Mouse (Mus musculus) midbrain, embryonic 15.5 days (tissue): Measurements from ENCODE around the gene Gpr18. TPM values are rescaled to one million over a fixed set of nuclear protein-coding genes. Genes with fewer than 3 reads are reported as not detected.

Experiments used
- ATAC-seq: fragments of 200-750 bp; cut with Nextera tagmentation; replicated peaks from 2 replicates; pipeline ENCODE4 v1.8.0; 2017; ENCODE audit warnings: moderate TSS enrichment
- H3K27ac ChIP-seq: fragments of 300-500 bp; sonication (generic); 2 replicates; pipeline ENCODE4 v1.5.1; 2015; ENCODE audit warnings: mild to moderate bottlenecking, inconsistent platforms
- H3K27me3 ChIP-seq: fragments of 300-500 bp; sonication (generic); replicated peaks from 2 replicates; pipeline ENCODE4 v1.6.1; 2015; ENCODE audit warnings: inconsistent platforms
- H3K36me3 ChIP-seq: fragments of 300-500 bp; sonication (generic); replicated peaks from 2 replicates; pipeline ENCODE4 v1.6.1; 2015; ENCODE audit warnings: inconsistent platforms
- H3K4me1 ChIP-seq: fragments of 300-500 bp; sonication (generic); 2 replicates; pipeline ENCODE4 v1.6.1; 2015; ENCODE audit warnings: inconsistent platforms
- H3K4me2 ChIP-seq: fragments of 300-500 bp; sonication (generic); 2 replicates; pipeline ENCODE4 v1.6.1; 2015; ENCODE audit warnings: inconsistent platforms, mild to moderate bottlenecking, moderate library complexity
- H3K4me3 ChIP-seq: fragments of 300-500 bp; sonication (generic); 2 replicates; pipeline ENCODE4 v1.5.1; 2015; ENCODE audit warnings: mild to moderate bottlenecking, inconsistent platforms
- H3K9ac ChIP-seq: fragments of 300-500 bp; sonication (generic); 2 replicates; pipeline ENCODE4 v1.6.1; 2015; ENCODE audit warnings: mild to moderate bottlenecking, inconsistent platforms
- H3K9me3 ChIP-seq: fragments of 300-500 bp; sonication (generic); 2 replicates; pipeline ENCODE4 v1.6.1; 2016; ENCODE audit warnings: inconsistent platforms
- WGBS: fragments of 180-500 bp; shearing (Covaris S2); methylation state at CpG from one replicate; pipeline ENCODE4 v1.1.7; 2015; ENCODE audit warnings: mixed read lengths; 5-methylcytosine and 5-hydroxymethylcytosine counted together
- polyA plus RNA-seq: library from polyadenylated mRNA; unstranded; fragments of >200 nt; fragmentation: Nextera tagmentation; extraction: Ambion mirVana; gene quantifications from 2 replicates; pipeline ENCODE4 v1.2.1, GENCODE M21; 2015

Gpr18 gene
- polyA plus RNA-seq, 1 experiment from 2014 or later, result 0.18 TPM

DNA sequence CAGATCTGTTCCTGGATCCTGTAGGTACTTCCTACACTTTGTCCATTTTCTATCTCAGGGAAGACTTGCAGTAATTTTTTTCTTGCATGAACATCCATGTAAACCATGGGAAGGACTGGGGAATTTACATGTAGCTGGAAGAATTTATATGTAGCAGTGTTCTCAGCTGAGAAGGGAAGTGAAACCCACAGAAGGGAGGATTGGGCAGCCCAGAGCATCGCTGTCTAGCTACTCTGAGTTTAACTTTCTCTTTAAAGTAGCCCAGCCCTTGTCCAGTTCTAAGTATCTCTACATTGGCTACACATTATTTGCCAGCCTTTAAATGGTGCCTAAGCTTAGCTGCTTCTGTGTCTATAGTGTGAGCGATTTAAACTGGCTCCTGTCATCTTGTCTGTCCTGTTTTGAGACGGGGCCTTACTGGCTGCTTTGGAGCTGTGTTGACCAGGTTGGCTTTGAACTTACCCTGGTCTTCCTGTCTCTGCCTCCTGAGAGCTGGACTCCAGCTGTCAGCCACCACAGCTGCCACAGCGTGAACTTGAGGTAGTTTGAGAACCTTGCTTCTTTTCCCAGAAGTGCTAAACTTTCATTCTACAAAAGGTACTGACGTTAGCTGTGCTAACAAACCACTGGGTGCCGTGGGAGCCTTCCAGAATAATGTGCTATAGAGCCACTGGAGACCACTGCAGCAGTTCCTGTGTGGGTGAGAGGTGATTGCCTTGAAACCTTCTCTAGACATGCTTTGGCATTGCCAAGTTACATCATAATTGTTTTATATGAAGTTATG, 922 bp upstream of the Gpr18 start:
- Histone ChIP-seq H3K27ac (no peak overlapping the region), H3K27me3 (no peaks in the 10 kb centered on the region), H3K36me3 (0 out of 2 replicates have a peak, but pooled peaks cover 13% of the 10 kb centered on the region), H3K4me2 (no peak overlapping the region), H3K4me3 (no peak overlapping the region), H3K9ac (no peak overlapping the region), H3K9me3 (no peaks in the 10 kb centered on the region), H3K4me1 (no peaks in the 10 kb centered on the region)
- ATAC-seq, result no peak
- WGBS, result 92% methylated on average over 6 of the region's 6 CpGs

DNA sequence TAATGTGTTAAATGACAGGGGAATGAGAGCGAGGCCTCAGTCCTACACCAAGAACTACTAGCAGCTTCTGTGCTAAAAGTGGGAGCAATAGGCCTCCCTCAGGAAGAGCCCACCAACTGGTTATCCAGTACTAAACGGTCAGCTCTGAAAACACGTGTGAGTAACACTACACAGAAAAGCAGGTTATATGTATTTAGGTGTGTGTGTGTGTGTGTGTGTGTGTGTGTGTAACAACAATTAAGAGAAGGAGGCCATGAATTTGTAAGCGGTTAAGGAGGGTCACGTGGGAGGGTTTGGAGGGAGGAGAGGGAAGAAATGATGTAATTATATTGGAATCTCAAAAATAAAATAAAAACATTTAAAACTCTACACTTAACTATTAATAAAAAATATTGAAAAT, 438 bp downstream of the Gpr18 start:
- Histone ChIP-seq H3K36me3 (0 out of 2 replicates have a peak, but pooled peaks cover 13% of the 10 kb centered on the region), H3K4me3 (no peak overlapping the region), H3K27ac (no peak overlapping the region), H3K9me3 (no peaks in the 10 kb centered on the region), H3K27me3 (no peaks in the 10 kb centered on the region), H3K4me1 (no peaks in the 10 kb centered on the region), H3K4me2 (no peak overlapping the region), H3K9ac (no peak overlapping the region)
- ATAC-seq, result no peak
- WGBS, result 86% methylated on average over 5 of the region's 5 CpGs

DNA sequence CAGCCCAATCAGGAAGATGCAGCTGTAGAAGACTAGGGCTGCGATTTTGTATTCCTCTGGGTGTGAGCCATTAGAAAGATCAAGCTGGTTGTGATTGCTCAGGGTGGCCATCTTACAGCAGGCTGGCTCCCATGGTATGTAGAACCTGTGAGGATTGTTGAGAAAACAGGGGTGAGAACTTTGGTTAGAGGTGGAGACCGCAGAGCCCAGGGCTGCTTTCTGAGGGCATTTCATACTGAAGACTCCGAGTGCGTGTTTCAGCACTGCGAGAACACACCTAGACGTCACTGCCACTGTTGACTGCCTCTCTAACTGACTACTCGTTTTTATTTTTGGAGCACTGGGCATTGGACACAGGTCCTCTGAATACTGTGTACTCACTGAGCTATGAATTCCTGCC, 3.1 kb downstream of the Gpr18 start:
- Histone ChIP-seq H3K4me1 (no peaks in the 10 kb centered on the region), H3K9me3 (no peaks in the 10 kb centered on the region), H3K9ac (no peak overlapping the region), H3K4me3 (no peak overlapping the region), H3K36me3 (0 out of 2 replicates have a peak, but pooled peaks cover 17% of the 10 kb centered on the region), H3K27ac (no peak overlapping the region), H3K4me2 (no peak overlapping the region), H3K27me3 (no peaks in the 10 kb centered on the region)
- 98% methylated on average over 7 of the region's 7 CpGs for WGBS
- ATAC-seq, result no peak

DNA sequence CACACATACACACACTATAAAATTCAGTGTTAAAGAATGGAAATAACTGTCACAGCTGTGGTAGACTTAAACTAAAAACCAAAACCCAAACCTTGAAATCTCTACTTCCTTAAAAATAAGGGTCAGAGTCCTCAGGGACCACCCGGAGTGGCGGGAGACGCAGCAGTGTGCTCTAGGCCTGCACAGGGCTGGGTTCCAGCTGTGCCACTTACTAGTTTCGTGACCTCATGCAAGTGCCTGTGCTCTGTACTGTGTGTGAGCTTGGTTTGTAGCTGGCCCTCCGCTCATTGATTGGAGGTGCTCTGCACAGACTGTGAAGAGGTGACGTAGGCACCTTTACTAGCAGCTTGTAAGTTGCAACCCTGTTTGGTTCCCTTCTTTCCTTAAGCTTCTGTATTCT, 5.7 kb downstream of the Gpr18 start:
- Histone ChIP-seq H3K27me3 (no peaks in the 10 kb centered on the region), H3K9ac (no peak overlapping the region), H3K27ac (no peak overlapping the region), H3K36me3 (peaks cover 22% of the 10 kb centered on the region; the same call in 1 of the 2 replicates), H3K4me2 (no peak overlapping the region), H3K9me3 (no peaks in the 10 kb centered on the region), H3K4me1 (no peaks in the 10 kb centered on the region), H3K4me3 (no peak overlapping the region)
- ATAC-seq, result no peak
- WGBS, result 92% methylated on average over 6 of the region's 6 CpGs

DNA sequence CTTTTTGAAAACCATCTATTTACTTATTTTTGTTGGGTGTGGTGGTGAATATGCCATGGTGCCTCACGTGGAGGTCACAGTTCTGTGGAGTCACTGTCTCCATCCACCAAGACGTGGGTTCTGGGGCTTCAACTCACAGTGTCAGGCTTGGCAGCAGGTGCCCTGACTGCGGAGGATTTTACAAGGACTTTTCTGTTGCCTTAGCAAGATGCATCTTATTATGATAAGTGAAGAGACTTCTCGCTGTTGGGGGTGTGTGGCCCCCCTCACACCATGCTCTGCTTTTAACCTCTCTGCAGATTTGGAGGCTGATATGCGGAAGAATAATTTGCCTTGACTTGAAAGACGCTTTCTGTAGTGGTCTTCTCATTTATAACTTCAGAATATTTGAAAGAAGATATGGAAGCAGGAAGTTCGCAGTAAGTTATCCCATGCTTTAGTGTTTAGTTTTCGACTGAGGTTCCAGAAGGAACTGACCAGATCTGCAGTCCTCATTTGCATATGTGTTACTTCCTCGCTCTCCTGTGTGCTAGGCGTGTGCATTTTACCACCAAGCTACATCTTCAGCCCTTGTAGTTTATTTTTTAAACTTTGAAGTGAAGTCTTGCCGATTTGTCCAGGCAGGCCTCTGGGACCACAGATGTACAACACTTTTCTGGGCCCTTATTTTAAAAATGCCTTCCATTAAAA, 8.4 kb downstream of the Gpr18 start:
- WGBS, result 91% methylated on average over 11 of the region's 11 CpGs
- H3K4me3 ChIP-seq, result no peak overlapping the region
- H3K4me1 ChIP-seq, result no peaks in the 10 kb centered on the region
- H3K27me3 ChIP-seq, result no peaks in the 10 kb centered on the region
- no peak overlapping the region for H3K4me2 ChIP-seq
- no peak overlapping the region for H3K27ac ChIP-seq
- no peak for ATAC-seq
- no peak overlapping the region for H3K9ac ChIP-seq
- H3K9me3 ChIP-seq, result no peaks in the 10 kb centered on the region
- H3K36me3 ChIP-seq, result peaks cover 20% of the 10 kb centered on the region; the same call in 1 of the 2 replicates

DNA sequence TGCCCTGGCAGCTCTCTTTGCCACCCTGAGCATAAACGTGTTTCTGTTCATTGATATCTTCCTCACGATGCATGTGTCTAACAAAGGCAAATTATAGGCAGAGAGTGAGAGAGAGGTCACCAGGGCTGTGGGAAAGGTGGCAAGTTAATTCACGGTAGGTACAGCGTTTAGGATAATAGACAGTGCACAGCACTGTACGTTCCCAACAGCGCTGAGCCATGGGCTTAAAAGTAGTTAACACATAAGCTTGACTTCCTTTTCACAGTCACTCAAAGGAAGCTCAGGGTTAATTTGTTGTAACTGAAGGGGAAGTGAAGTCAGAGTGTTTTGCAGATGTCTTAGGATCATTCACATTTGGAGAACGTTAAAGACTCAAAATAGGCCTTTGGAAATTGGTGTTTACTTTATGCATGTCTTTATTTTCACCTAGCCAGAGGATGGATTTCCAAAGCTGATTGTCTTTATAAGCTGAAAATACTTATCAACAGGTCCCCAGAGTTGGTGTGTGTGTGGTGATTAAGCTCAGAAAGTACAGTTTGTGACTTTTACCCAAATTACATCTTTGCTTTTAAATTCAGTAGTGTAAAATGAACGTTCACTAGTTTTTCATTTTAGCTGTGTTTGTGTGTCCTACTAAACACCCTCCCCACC, 9.1 kb downstream of the Gpr18 start:
- no peak for ATAC-seq
- H3K36me3 ChIP-seq, result peaks cover 15% of the 10 kb centered on the region; the same call in 1 of the 2 replicates
- H3K9me3 ChIP-seq, result no peaks in the 10 kb centered on the region
- WGBS, result 91% methylated on average over 8 of the region's 8 CpGs
- no peak overlapping the region for H3K4me2 ChIP-seq
- H3K27ac ChIP-seq, result no peak overlapping the region
- no peaks in the 10 kb centered on the region for H3K4me1 ChIP-seq
- no peak overlapping the region for H3K9ac ChIP-seq
- no peak overlapping the region for H3K4me3 ChIP-seq
- no peaks in the 10 kb centered on the region for H3K27me3 ChIP-seq

DNA sequence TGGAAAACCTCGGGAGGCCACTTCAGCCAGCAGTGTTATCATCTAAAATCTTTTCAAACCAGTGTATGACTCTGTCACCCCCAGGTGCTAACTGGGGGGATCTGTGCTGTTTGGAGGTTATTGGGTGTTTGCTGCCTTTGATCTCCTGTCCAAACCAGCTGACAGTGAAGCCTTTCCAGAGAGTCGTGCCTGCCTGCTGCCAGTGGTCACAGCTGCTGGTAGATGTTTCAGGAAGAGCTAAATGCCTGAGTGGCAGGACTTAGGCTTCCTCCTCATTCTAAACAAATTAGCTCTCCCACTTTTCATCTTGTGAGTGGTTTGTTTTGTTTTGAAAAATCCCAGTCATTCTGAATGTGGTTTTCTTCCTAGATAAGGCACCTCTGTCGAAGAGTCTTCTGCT, 10.8 kb downstream of the Gpr18 start:
- Histone ChIP-seq H3K4me2 (no peak overlapping the region), H3K36me3 (peaks cover 11% of the 10 kb centered on the region; the same call in 1 of the 2 replicates), H3K4me3 (no peak overlapping the region), H3K9me3 (no peaks in the 10 kb centered on the region), H3K9ac (no peak overlapping the region), H3K27ac (no peak overlapping the region), H3K27me3 (no peaks in the 10 kb centered on the region), H3K4me1 (no peaks in the 10 kb centered on the region)
- ATAC-seq, result no peak
- 79% methylated on average over 3 of the region's 3 CpGs for WGBS

DNA sequence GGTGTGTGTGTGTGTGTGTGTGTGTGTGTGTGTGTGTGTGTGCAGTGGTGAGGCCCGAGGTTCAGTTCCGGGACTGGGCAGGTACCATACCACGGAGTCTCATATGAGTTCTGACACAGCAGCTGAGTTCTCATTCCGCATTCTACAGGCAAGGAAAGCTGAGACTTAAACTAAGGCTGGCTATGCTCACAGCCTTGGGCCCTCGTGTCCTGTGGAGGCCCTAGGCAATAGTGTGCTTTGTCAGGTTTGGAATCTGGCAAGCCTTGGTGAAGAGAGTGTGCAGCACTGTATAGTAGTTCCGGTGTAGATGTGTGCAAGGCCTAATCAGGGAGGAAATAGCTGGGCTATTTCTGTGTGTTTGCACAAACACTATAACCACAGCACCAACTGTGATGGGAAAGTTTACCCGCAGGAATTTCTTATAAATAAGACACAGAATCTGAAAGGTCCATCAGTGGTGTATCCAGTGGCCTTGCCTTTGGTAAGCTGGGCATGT, 12.2 kb downstream of the Gpr18 start:
- Histone ChIP-seq H3K9me3 (no peaks in the 10 kb centered on the region), H3K9ac (no peak overlapping the region), H3K27ac (no peak overlapping the region), H3K4me2 (no peak overlapping the region), H3K27me3 (no peaks in the 10 kb centered on the region), H3K36me3 (peaks cover 10% of the 10 kb centered on the region; the same call in 1 of the 2 replicates), H3K4me3 (no peak overlapping the region), H3K4me1 (no peaks in the 10 kb centered on the region)
- ATAC-seq, result no peak
- WGBS, result 92% methylated on average over 7 of the region's 7 CpGs

DNA sequence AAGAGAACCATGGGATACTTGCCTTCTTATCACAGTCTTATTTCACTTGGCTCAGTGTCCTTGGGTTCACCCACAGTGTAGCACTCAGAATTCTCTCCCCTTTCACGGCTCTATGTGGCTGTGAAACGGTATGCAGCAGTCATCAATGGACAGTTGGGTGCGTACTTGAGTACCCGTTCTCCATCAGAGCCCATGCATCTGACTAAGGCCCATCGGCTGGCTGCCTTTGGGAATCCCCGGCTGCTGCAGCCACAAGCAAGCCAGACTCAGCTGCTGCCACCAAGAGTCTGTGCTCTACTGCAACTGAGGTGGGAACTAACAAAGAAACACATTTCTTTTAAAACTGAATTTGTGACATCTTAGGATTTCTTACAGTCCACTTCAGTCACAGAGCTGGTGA, 14.1 kb downstream of the Gpr18 start:
- Histone ChIP-seq H3K4me2 (no peak overlapping the region), H3K4me3 (no peak overlapping the region), H3K27me3 (no peaks in the 10 kb centered on the region), H3K4me1 (no peaks in the 10 kb centered on the region), H3K27ac (no peak overlapping the region), H3K36me3 (peaks cover 5% of the 10 kb centered on the region; the same call in 1 of the 2 replicates), H3K9ac (no peak overlapping the region), H3K9me3 (no peaks in the 10 kb centered on the region)
- 94% methylated on average over 6 of the region's 6 CpGs for WGBS
- ATAC-seq, result no peak

DNA sequence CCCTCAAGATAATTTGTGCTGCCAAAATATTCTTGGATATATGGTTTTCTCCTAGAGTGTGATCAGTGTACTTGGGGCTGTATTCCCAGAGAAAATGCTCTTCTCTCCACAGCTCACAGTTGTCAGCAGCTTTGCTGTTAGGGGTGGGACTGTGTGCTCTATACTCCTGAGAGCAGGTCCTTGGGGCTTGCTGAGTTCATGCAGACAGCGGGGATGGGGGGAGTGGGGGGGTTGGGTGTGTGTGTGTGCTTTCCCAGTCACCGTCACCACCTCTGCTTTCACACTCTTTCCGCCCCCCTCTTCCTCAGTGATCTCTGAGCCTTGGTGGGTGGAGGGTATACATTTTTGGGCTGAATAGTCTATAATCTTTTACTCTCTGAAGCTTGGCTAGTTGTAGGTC, 16.5 kb downstream of the Gpr18 start:
- Histone ChIP-seq H3K4me2 (no peak overlapping the region), H3K9ac (no peak overlapping the region), H3K4me3 (no peak overlapping the region), H3K27ac (no peak overlapping the region), H3K27me3 (no peaks in the 10 kb centered on the region), H3K4me1 (no peaks in the 10 kb centered on the region), H3K36me3 (no peaks in the 10 kb centered on the region), H3K9me3 (no peaks in the 10 kb centered on the region)
- WGBS, result 74% methylated on average over 3 of the region's 3 CpGs
- no peak for ATAC-seq

DNA sequence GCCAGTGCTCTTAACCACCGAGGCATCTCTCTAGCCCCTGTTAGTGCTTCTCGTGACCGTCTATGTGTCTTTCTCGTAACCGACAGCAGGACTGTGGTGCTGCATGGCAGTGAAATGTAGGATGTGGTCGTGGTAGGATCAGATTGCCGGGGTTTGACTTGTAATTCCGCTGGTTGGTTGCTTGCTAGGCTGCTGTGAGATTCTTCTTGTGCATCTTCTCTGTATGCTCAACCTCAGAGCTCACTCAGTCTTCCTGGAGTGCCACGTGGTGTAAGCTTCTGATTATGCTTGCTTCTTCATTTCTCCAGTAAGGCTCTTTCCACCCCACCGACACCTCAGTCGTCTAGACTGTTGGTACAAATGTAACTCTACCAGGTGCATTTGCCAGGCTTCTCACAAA, 17.1 kb downstream of the Gpr18 start:
- H3K4me2 ChIP-seq, result no peak overlapping the region
- no peaks in the 10 kb centered on the region for H3K9me3 ChIP-seq
- H3K4me3 ChIP-seq, result no peak overlapping the region
- no peaks in the 10 kb centered on the region for H3K4me1 ChIP-seq
- H3K27ac ChIP-seq, result no peak overlapping the region
- 93% methylated on average over 11 of the region's 11 CpGs for WGBS
- no peak overlapping the region for H3K9ac ChIP-seq
- H3K27me3 ChIP-seq, result no peaks in the 10 kb centered on the region
- no peaks in the 10 kb centered on the region for H3K36me3 ChIP-seq
- no peak for ATAC-seq

DNA sequence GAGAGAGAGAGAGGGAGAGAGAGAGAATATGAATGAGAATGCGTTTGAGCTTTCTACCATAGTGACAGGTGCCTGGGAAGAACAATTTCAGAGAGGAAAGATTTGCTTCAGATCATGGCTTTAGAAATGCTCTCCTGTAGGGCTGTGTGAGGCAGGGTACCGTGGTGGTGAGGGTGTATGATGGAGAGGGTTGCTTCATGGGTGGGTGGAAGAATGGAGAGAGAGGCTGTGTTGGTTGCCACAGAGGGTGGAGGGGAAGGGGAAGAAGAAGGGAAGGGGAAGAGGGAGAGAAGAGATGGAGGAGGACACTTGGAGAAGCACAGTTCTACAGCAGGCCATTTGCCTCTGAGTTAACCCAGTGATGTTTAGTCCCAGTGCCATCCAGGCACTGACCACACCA, 17.8 kb downstream of the Gpr18 start:
- no peak for ATAC-seq

More for the DNA sequence above, 17.8 kb downstream of the Gpr18 start:
- no peak overlapping the region for H3K27ac ChIP-seq
- no peaks in the 10 kb centered on the region for H3K9me3 ChIP-seq
- H3K27me3 ChIP-seq, result no peaks in the 10 kb centered on the region
- no peak overlapping the region for H3K4me2 ChIP-seq
- H3K36me3 ChIP-seq, result no peaks in the 10 kb centered on the region
- H3K4me1 ChIP-seq, result no peaks in the 10 kb centered on the region
- H3K4me3 ChIP-seq, result no peak overlapping the region
- H3K9ac ChIP-seq, result no peak overlapping the region
- WGBS, result 89% methylated on average over 2 of the region's 2 CpGs
